Mouse (Mus musculus) retina, adult 2 months (tissue): ENCODE measurements at regions not wholly inside any gene's neighbourhood (a gene's known extent, or its start where the extent isn't known, plus 50 kb on each side); places are given as distances from the start of the nearest gene placed in this dataset.

Experiments
- DNase-seq: peaks from one replicate; pipeline ENCODE4 v3.0.0-alpha.2; 2012; ENCODE audit warnings: low read depth, low spot score

GRCm38 (mm10) chr15:63036241-63036640, 808.7 kb downstream of the Gsdmc2 start:
- no peak for DNase-seq

- no peak for DNase-seq
Observed at GRCm38 (mm10) chr15:63020826-63021225, 824.2 kb downstream of the Gsdmc2 start.

- no peak for DNase-seq
Observed at GRCm38 (mm10) chr15:63017966-63018365, 827.0 kb downstream of the Gsdmc2 start.

GRCm38 (mm10) chr15:63006471-63007228, 838.3 kb downstream of the Gsdmc2 start:
- DNase-seq, result peak; percentile 1

- no peak for DNase-seq
Observed at GRCm38 (mm10) chr15:62994691-62995090, 850.3 kb downstream of the Gsdmc2 start.

- DNase-seq, result no peak
Observed at GRCm38 (mm10) chr15:62986871-62987270, 858.1 kb downstream of the Gsdmc2 start.

- no peak for DNase-seq
Observed at GRCm38 (mm10) chr15:62986147-62986546, 858.8 kb downstream of the Gsdmc2 start.

GRCm38 (mm10) chr15:62970566-62970965, 874.4 kb downstream of the Gsdmc2 start:
- DNase-seq, result no peak

- no peak for DNase-seq
Observed at GRCm38 (mm10) chr15:62962681-62963080, 882.3 kb downstream of the Gsdmc2 start.

GRCm38 (mm10) chr15:62960623-62961022, 884.4 kb downstream of the Gsdmc2 start:
- DNase-seq, result no peak

GRCm38 (mm10) chr15:62958506-62959330, 886.3 kb downstream of the Gsdmc2 start:
- no peak for DNase-seq

GRCm38 (mm10) chr15:62954889-62955288, 890.1 kb downstream of the Gsdmc2 start:
- no peak for DNase-seq

- DNase-seq, result no peak
Observed at GRCm38 (mm10) chr15:62954322-62954820, 890.6 kb downstream of the Gsdmc2 start.

GRCm38 (mm10) chr15:62953215-62953941, 891.6 kb downstream of the Gsdmc2 start:
- no peak for DNase-seq

- no peak for DNase-seq
Observed at GRCm38 (mm10) chr15:62952487-62953214, 892.3 kb downstream of the Gsdmc2 start.

- no peak for DNase-seq
Observed at GRCm38 (mm10) chr15:62939416-62939815, 905.6 kb downstream of the Gsdmc2 start.

GRCm38 (mm10) chr15:62937756-62938155, 907.2 kb downstream of the Gsdmc2 start:
- no peak for DNase-seq

- no peak for DNase-seq
Observed at GRCm38 (mm10) chr15:62934522-62935189, 910.3 kb downstream of the Gsdmc2 start.

GRCm38 (mm10) chr15:62920520-62920919, 924.5 kb downstream of the Gsdmc2 start:
- DNase-seq, result no peak

- no peak for DNase-seq
Observed at GRCm38 (mm10) chr15:62919264-62919663, 925.7 kb downstream of the Gsdmc2 start.

GRCm38 (mm10) chr15:62908379-62908778, 936.6 kb downstream of the Gsdmc2 start:
- DNase-seq, result no peak
